Mouse (Mus musculus): ENCODE measurements around the gene Bag6.

Bag6 gene

GRCm38 (mm10) chr17:35134801-35135590 is at the start of gene Bag6:
Gene Bag6, plus strand, starts transcription at chr17:35135178.
- DNase-seq (ENCODE audit: low spot score in 2 of 2): peak; percentile 87 to 89

GRCm38 (mm10) chr17:35085208-35085865 is 49.6 kb upstream of the Bag6 start, which contains the start of gene Ly6g6f:
Gene Ly6g6f, minus strand, starts transcription at chr17:35085610.
- no peak for DNase-seq (ENCODE audit: low spot score in 2 of 2)

GRCm38 (mm10) chr17:35088151-35088550 is 46.8 kb upstream of the Bag6 start:
- no peak for DNase-seq (ENCODE audit: low spot score in 2 of 2)

GRCm38 (mm10) chr17:35088825-35089644 is 45.9 kb upstream of the Bag6 start, which contains the start of gene Abhd16a:
Gene Abhd16a, plus strand, starts transcription at chr17:35089263.
- peak; percentile 92 to 93 for DNase-seq (ENCODE audit: low spot score in 2 of 2)

- DNase-seq (ENCODE audit: low spot score in 2 of 2): no peak
Observed at GRCm38 (mm10) chr17:35090166-35090932, 44.6 kb upstream of the Bag6 start.

- no peak for DNase-seq (ENCODE audit: low spot score in 2 of 2)
Observed at GRCm38 (mm10) chr17:35092403-35093198, 42.4 kb upstream of the Bag6 start.

- no peak for DNase-seq (ENCODE audit: low spot score in 2 of 2)
Observed at GRCm38 (mm10) chr17:35094475-35095365, 40.3 kb upstream of the Bag6 start.

GRCm38 (mm10) chr17:35096597-35096996 is 38.4 kb upstream of the Bag6 start:
- no peak for DNase-seq (ENCODE audit: low spot score in 2 of 2)

GRCm38 (mm10) chr17:35097164-35097655 is 37.8 kb upstream of the Bag6 start:
- peak; percentile 52 to 73 for DNase-seq (ENCODE audit: low spot score in 2 of 2)

- DNase-seq (ENCODE audit: low spot score in 2 of 2): no peak
Observed at GRCm38 (mm10) chr17:35100196-35100765, 34.7 kb upstream of the Bag6 start.

- DNase-seq (ENCODE audit: low spot score in 2 of 2): no peak
Observed at GRCm38 (mm10) chr17:35101161-35101560, 33.8 kb upstream of the Bag6 start.

GRCm38 (mm10) chr17:35102299-35102698 is 32.7 kb upstream of the Bag6 start:
- DNase-seq (ENCODE audit: low spot score in 2 of 2): no peak

- no peak for DNase-seq (ENCODE audit: low spot score in 2 of 2)
Observed at GRCm38 (mm10) chr17:35103221-35103690, 31.7 kb upstream of the Bag6 start.

- DNase-seq (ENCODE audit: low spot score in 2 of 2): no peak
Observed at GRCm38 (mm10) chr17:35104079-35104478, 30.9 kb upstream of the Bag6 start.

- DNase-seq (ENCODE audit: low spot score in 2 of 2): no peak
Observed at GRCm38 (mm10) chr17:35104754-35105153, 30.2 kb upstream of the Bag6 start.

GRCm38 (mm10) chr17:35105740-35106389 is 29.1 kb upstream of the Bag6 start:
- DNase-seq (ENCODE audit: low spot score in 2 of 2): no peak

GRCm38 (mm10) chr17:35106522-35106921 is 28.5 kb upstream of the Bag6 start:
- DNase-seq (ENCODE audit: low spot score in 2 of 2): no peak

GRCm38 (mm10) chr17:35108097-35108496 is 26.9 kb upstream of the Bag6 start, which contains the start of gene Ly6g5c:
Gene Ly6g5c, plus strand, starts transcription at chr17:35108279.
- DNase-seq (ENCODE audit: low spot score in 2 of 2): no peak
